Mouse (Mus musculus) neural tube, embryonic 13.5 days (tissue): ENCODE measurements around the gene Thap4. TPM values are rescaled to one million over a fixed set of nuclear protein-coding genes. Genes with fewer than 3 reads are reported as not detected.

ENCODE experiments used
- ATAC-seq: fragments of 200-750 bp; cut with Nextera tagmentation; 2 replicates; pipeline ENCODE4 v1.8.0; 2017; ENCODE audit warnings: low read depth, mild to moderate bottlenecking, moderate TSS enrichment, moderate library complexity
- H3K27ac ChIP-seq: fragments of 300-500 bp; sonication (generic); replicated peaks from 2 replicates; pipeline ENCODE4 v1.5.1; 2015; ENCODE audit warnings: moderate library complexity, mild to moderate bottlenecking, inconsistent platforms
- H3K27me3 ChIP-seq: fragments of 300-500 bp; sonication (generic); 2 replicates; pipeline ENCODE4 v1.6.1; 2015; ENCODE audit warnings: mild to moderate bottlenecking, inconsistent platforms
- H3K36me3 ChIP-seq: fragments of 300-500 bp; sonication (generic); 2 replicates; pipeline ENCODE4 v1.6.1; 2015; ENCODE audit warnings: mild to moderate bottlenecking, inconsistent platforms
- H3K4me1 ChIP-seq: fragments of 300-500 bp; sonication (generic); replicated peaks from 2 replicates; pipeline ENCODE4 v1.6.1; 2015; ENCODE audit warnings: inconsistent platforms
- H3K4me2 ChIP-seq: fragments of 300-500 bp; sonication (generic); 2 replicates; pipeline ENCODE4 v1.6.1; 2015; ENCODE audit warnings: inconsistent platforms, mild to moderate bottlenecking, moderate library complexity
- H3K4me3 ChIP-seq: fragments of 300-500 bp; sonication (generic); 2 replicates; pipeline ENCODE4 v1.5.1; 2015; ENCODE audit warnings: mild to moderate bottlenecking, inconsistent platforms
- H3K9ac ChIP-seq: fragments of 300-500 bp; sonication (generic); 2 replicates; pipeline ENCODE4 v1.6.1; 2015; ENCODE audit warnings: moderate library complexity, mild to moderate bottlenecking, inconsistent platforms
- H3K9me3 ChIP-seq: fragments of 300-500 bp; sonication (generic); 2 replicates; pipeline ENCODE4 v1.6.1; 2016; ENCODE audit warnings: inconsistent platforms
- WGBS: fragments of 180-500 bp; shearing (Covaris S2); methylation state at CpG from one replicate; pipeline ENCODE4 v1.1.7; 2015; 5-methylcytosine and 5-hydroxymethylcytosine counted together
- polyA plus RNA-seq: library from polyadenylated mRNA; unstranded; fragments of >200 nt; fragmentation: Nextera tagmentation; extraction: Ambion mirVana; gene quantifications from 2 replicates; pipeline ENCODE4 v1.2.1, GENCODE M21; 2015

The Thap4 gene
- polyA plus RNA-seq, 1 experiment from 2014 or later = 40.7 TPM

DNA sequence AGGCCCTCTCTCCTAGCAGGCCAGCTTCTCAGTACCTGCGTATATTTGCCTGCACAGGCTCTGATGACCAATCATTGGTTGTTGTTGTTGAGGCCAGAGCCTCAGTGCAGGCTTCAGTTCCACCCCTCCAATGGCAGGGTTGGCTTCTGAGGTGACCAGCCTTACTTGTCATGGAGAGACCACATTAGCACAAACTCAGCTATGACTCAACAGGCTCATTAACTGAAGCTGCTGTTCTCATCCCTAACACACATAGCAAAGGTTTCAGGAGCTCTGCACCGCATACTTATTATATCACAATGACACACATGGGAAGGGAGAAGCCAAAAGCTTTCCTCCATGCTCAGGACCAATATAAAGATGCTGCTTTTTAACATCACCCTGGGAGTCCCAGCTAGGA lies 14.0 kb downstream of the Thap4 start:
- H3K9ac ChIP-seq = no peak overlapping the region
- no peaks in the 10 kb centered on the region for H3K4me1 ChIP-seq
- H3K4me2 ChIP-seq = no peak overlapping the region
- 87% methylated on average over 2 of the region's 2 CpGs for WGBS
- H3K4me3 ChIP-seq = no peak overlapping the region
- H3K27me3 ChIP-seq = no peaks in the 10 kb centered on the region
- H3K36me3 ChIP-seq = peaks cover 15% of the 10 kb centered on the region; the same call in 1 of the 2 replicates
- no peaks in the 10 kb centered on the region for H3K9me3 ChIP-seq
- ATAC-seq = no peak
- no peak overlapping the region for H3K27ac ChIP-seq

DNA sequence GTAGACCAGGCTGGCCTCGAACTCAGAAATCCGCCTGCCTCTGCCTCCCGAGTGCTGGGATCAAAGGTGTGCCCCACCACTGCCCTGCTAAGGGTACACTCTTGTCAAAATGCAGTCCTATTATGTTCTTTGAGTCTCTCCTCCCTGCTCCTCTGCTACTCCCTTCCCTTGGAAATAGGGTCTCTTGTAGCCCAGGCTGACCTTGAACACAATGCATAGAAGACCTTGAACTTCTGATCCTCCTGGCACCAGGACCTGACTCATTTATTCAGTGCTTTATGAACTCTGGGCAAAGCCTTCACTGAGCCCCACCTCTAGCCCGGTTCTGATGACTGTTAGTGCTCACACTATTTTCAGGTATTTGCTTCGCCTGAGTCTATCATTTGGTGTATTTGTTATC lies 17.0 kb downstream of the Thap4 start:
- 94% methylated on average over 5 of the region's 5 CpGs for WGBS
- no peak overlapping the region for H3K27ac ChIP-seq
- H3K9ac ChIP-seq = no peak overlapping the region
- no peak overlapping the region for H3K4me3 ChIP-seq
- H3K4me1 ChIP-seq = no peaks in the 10 kb centered on the region
- peaks cover 3% of the 10 kb centered on the region; the same call in 1 of the 2 replicates for H3K36me3 ChIP-seq
- no peaks in the 10 kb centered on the region for H3K9me3 ChIP-seq
- no peak overlapping the region for H3K4me2 ChIP-seq
- ATAC-seq = no peak
- H3K27me3 ChIP-seq = no peaks in the 10 kb centered on the region

DNA sequence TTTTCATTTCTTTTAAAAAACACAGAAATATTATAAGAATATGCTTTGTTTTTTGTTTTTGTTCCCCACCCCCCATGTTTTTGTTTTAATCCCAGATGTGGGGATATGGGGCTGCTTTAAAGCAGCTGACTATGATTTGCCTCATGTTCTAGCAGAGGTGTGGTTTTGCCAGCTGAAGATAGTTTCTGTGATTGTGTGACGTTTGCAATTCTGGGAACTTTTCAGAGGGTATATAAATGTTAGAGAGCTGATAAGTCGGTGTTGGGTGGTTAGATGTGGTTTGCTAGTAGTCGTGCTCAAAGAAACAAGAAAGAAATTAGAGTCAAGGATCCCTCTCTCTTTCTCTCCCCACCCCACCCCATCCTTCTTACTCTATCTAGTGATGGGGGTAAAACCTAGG lies 18.8 kb downstream of the Thap4 start:
- Histone ChIP-seq H3K4me2 (no peak overlapping the region), H3K9ac (no peak overlapping the region), H3K4me1 (peaks cover 9% of the 10 kb centered on the region), H3K36me3 (peaks cover 3% of the 10 kb centered on the region; the same call in 1 of the 2 replicates), H3K27me3 (no peaks in the 10 kb centered on the region), H3K4me3 (no peak overlapping the region), H3K9me3 (no peaks in the 10 kb centered on the region), H3K27ac (no peak overlapping the region)
- 97% methylated on average over 3 of the region's 3 CpGs for WGBS
- no peak for ATAC-seq

- Histone ChIP-seq H3K27me3 (no peaks in the 10 kb centered on the region), H3K9me3 (no peaks in the 10 kb centered on the region), H3K9ac (no peak overlapping the region), H3K4me1 (peaks cover 9% of the 10 kb centered on the region), H3K4me2 (0 out of 2 replicates have a peak overlapping the region, but pooled peaks have one; percentile 21), H3K27ac (peak overlapping the region; percentile 61), H3K36me3 (peaks cover 3% of the 10 kb centered on the region; the same call in 1 of the 2 replicates), H3K4me3 (no peak overlapping the region)
- 14% methylated on average over 3 of the region's 3 CpGs for WGBS
- peak; percentile 57; the same call in 1 of the 2 replicates for ATAC-seq
These were observed 22.8 kb downstream of the Thap4 start for GRCm38 (mm10) chr1:93731880-93732281.

DNA sequence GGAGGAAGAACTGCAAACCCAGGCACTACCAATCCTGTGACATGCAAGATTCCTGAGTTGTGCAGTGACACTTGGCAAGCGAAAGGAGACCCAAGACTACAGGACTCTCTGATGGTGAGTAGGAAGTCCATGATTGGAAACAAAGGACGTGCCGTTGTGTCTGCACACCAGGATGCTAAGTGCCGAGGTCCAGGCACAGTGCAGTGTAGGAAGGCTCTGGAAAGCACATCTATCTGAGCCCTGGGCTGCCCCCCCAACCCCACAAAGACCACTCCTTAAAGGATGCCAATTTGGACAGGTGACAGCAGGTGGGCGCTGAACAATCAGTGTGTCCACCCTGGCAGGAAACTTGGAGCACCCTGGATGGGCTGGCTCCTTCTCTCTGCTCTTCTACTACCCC lies 23.6 kb downstream of the Thap4 start:
- H3K4me3 ChIP-seq = no peak overlapping the region
- H3K9ac ChIP-seq = no peak overlapping the region
- H3K27ac ChIP-seq = no peak overlapping the region
- 84% methylated on average over 5 of the region's 5 CpGs for WGBS
- H3K36me3 ChIP-seq = peaks cover 3% of the 10 kb centered on the region; the same call in 1 of the 2 replicates
- peak; percentile 23; the same call in 1 of the 2 replicates for ATAC-seq
- no peaks in the 10 kb centered on the region for H3K9me3 ChIP-seq
- H3K27me3 ChIP-seq = no peaks in the 10 kb centered on the region
- no peak overlapping the region for H3K4me2 ChIP-seq
- H3K4me1 ChIP-seq = peaks cover 9% of the 10 kb centered on the region

DNA sequence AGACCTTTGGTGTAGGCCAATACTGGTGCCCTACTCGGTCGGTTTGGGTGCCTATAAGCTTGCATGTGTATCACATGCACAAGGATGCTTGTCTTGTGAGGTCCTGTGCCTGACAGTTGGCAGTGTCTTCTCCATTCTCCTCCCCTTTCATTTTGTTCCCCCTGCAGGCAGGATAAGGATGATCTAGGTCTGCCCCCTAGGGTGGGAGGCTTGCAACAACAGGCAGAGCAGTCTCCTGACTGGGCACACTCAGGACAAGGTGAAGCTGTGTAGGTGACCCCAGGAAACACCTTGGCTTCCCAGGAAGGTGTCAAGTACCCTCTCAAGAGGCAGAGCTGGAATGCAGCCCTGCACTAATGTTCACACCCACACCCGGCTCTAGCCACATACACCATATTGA lies 27.7 kb downstream of the Thap4 start:
- peak; percentile 40; the same call in 1 of the 2 replicates for ATAC-seq
- Histone ChIP-seq H3K9me3 (no peaks in the 10 kb centered on the region), H3K36me3 (peaks cover 16% of the 10 kb centered on the region; the same call in 1 of the 2 replicates), H3K4me3 (no peak overlapping the region), H3K27ac (no peak overlapping the region), H3K9ac (no peak overlapping the region), H3K27me3 (no peaks in the 10 kb centered on the region), H3K4me1 (peaks cover 4% of the 10 kb centered on the region), H3K4me2 (no peak overlapping the region)
- 70% methylated on average over 3 of the region's 3 CpGs for WGBS

DNA sequence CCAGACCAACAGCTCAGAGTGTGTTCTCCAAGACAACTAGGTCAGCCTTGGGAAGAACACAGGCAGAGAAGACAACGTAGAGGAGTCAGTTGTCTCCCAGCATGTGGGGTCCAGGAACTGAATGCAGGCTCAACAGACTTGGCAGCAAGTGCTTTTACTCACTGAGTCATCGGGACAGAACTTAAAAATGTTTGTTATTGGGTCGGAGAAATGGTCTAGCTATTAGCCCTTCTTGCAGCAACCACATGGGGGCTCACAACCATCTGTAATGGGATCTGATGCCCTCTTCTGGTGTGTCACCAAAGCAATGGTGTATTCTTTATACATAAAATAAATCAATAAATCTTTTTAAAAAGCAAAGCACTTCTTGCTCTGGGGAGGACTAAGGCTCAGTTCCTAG lies 28.5 kb downstream of the Thap4 start:
- H3K4me1 ChIP-seq = no peaks in the 10 kb centered on the region
- no peak overlapping the region for H3K4me2 ChIP-seq
- peaks cover 16% of the 10 kb centered on the region; the same call in 1 of the 2 replicates for H3K36me3 ChIP-seq
- H3K4me3 ChIP-seq = no peak overlapping the region
- no peaks in the 10 kb centered on the region for H3K9me3 ChIP-seq
- no peaks in the 10 kb centered on the region for H3K27me3 ChIP-seq
- no peak overlapping the region for H3K9ac ChIP-seq
- H3K27ac ChIP-seq = no peak overlapping the region
- WGBS = 83% methylated on average over 3 of the region's 3 CpGs
- ATAC-seq = no peak

DNA sequence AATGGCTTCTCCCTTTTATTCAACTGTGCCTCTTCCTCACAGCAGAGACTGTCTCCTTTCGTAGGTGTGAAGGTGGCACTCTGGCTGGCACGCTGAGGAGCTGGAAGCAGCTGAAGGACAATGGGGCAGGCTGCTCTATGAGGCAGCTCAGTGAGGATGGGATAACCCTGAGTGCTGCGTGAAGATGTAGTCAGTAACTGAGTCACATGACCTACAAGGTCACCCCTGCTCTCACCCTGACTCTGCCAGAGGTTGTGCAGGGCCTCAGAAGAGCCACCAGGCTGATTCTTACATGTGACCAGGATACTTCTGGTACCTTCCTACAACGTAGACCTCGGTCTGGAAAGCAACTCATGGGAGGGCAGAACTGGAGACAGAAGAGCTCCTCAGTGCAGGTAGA lies 29.0 kb downstream of the Thap4 start:
- Histone ChIP-seq H3K4me1 (no peaks in the 10 kb centered on the region), H3K27me3 (no peaks in the 10 kb centered on the region), H3K27ac (no peak overlapping the region), H3K4me3 (no peak overlapping the region), H3K36me3 (peaks cover 16% of the 10 kb centered on the region; the same call in 1 of the 2 replicates), H3K4me2 (no peak overlapping the region), H3K9me3 (no peaks in the 10 kb centered on the region), H3K9ac (no peak overlapping the region)
- WGBS = 91% methylated on average over 5 of the region's 5 CpGs
- no peak for ATAC-seq

DNA sequence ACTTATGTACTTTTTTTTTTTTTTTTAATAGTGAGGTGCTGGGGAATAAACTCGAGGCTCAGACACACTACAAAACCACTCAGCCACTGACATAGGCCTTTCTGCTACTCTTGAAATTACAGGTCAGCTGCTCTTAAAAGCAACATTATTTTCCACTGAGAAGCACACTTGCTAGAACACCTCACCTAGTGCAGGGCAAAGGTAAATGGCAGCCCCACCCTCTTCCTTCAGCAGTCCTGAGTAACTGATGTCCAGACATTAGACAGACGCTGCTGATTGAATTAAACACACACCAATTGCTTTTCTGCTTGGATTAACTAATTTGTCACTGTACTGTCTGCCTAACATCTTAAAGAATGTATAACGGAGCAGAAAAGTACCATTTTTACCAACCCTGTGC lies 30.0 kb downstream of the Thap4 start:
- H3K4me3 ChIP-seq = no peak overlapping the region
- no peaks in the 10 kb centered on the region for H3K27me3 ChIP-seq
- H3K27ac ChIP-seq = no peak overlapping the region
- no peaks in the 10 kb centered on the region for H3K4me1 ChIP-seq
- 88% methylated on average over 3 of the region's 3 CpGs for WGBS
- peaks cover 16% of the 10 kb centered on the region; the same call in 1 of the 2 replicates for H3K36me3 ChIP-seq
- no peak overlapping the region for H3K4me2 ChIP-seq
- no peak overlapping the region for H3K9ac ChIP-seq
- no peak for ATAC-seq
- H3K9me3 ChIP-seq = no peaks in the 10 kb centered on the region

DNA sequence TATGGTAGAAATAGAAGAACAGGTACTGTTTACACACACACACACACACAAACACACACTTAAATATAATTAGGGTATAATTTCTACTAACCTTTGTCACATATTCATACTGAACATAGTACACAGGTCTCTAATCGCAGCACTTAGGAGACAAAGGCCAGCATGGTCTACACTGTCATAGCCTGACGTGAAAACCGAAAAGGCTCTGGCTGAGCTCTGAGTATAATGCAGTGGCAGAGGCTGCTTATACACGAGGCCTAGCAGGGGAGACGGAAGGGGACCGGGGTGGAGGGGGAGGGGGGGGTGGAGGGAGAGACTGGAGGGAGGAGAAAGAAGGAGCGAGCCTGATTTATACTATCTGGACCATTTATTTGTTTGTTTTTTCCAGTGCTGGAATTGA lies 33.1 kb downstream of the Thap4 start:
- Histone ChIP-seq H3K4me1 (no peaks in the 10 kb centered on the region), H3K9me3 (no peaks in the 10 kb centered on the region), H3K4me3 (no peak overlapping the region), H3K27me3 (no peaks in the 10 kb centered on the region), H3K9ac (no peak overlapping the region), H3K4me2 (no peak overlapping the region), H3K27ac (no peak overlapping the region), H3K36me3 (peaks cover 18% of the 10 kb centered on the region)
- no peak for ATAC-seq
- WGBS = 70% methylated on average over 7 of the region's 7 CpGs

GRCm38 (mm10) chr1:93716166-93716565 lies 38.5 kb downstream of the Thap4 start:
- Histone ChIP-seq H3K36me3 (peaks cover 35% of the 10 kb centered on the region), H3K4me2 (no peak overlapping the region), H3K4me3 (no peak overlapping the region), H3K4me1 (no peaks in the 10 kb centered on the region), H3K27ac (no peak overlapping the region), H3K27me3 (no peaks in the 10 kb centered on the region), H3K9me3 (no peaks in the 10 kb centered on the region), H3K9ac (no peak overlapping the region)
- 88% methylated on average over 2 of the region's 2 CpGs for WGBS
- no peak for ATAC-seq

- 71% methylated on average over 3 of the region's 3 CpGs for WGBS
- Histone ChIP-seq H3K4me3 (no peak overlapping the region), H3K27ac (no peak overlapping the region), H3K9ac (no peak overlapping the region), H3K4me2 (no peak overlapping the region), H3K4me1 (no peaks in the 10 kb centered on the region), H3K36me3 (peaks cover 30% of the 10 kb centered on the region), H3K9me3 (no peaks in the 10 kb centered on the region), H3K27me3 (no peaks in the 10 kb centered on the region)
- no peak for ATAC-seq
These were observed 49.3 kb downstream of the Thap4 start for GRCm38 (mm10) chr1:93705389-93705788.

DNA sequence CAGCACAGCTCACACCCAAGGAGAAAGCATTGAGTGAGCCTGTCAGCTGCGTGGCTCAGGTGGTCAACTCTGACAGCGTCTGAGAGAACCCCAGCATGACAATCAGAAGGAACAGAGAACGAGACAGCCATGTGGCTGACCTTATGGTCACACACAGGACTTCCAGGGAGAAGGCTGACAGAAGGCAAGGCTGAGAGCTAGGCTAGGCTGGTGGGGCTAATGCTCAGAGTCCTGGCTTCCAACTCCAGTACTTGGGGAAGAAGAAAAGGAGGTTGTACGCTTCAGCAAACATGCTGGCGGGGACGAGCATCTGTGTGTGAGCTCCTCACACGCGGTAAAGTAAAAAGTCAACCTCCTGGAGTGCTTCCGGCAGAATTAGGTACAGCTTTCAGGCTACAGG lies 50.3 kb downstream of the Thap4 start:
- Histone ChIP-seq H3K4me3 (no peak overlapping the region), H3K4me2 (no peak overlapping the region), H3K4me1 (no peaks in the 10 kb centered on the region), H3K27ac (no peak overlapping the region), H3K9ac (no peak overlapping the region), H3K36me3 (peaks cover 30% of the 10 kb centered on the region), H3K9me3 (no peaks in the 10 kb centered on the region), H3K27me3 (no peaks in the 10 kb centered on the region)
- no peak for ATAC-seq
- 88% methylated on average over 9 of the region's 9 CpGs for WGBS
